Comparison of ENCODE assay signal across 9 mouse cellular contexts in genomic region chr1:135110075-135110474, GRCm38 (mm10). TPM values are rescaled to one million over a fixed set of nuclear protein-coding genes. Genes with fewer than 3 reads are reported as not detected.
DNase-seq lines count a peak whose midpoint lies in the region; TF ChIP-seq lines count a peak whose summit lies in the region.
"Had no signal": no experiment of that assay in that cellular context is flagged by ENCODE, and none has a peak within 500 bp of the region (broad histone marks: within the 10 kb centered on the region; RNA-seq: fewer than 3 reads in every experiment).

No protein-coding gene starts in this region.

- DNase-seq in heart, adult 8-10 months (ENCODE audit: low spot score), result peak; percentile 67
- DNase-seq in heart, embryonic 10.5 days (ENCODE audit: low spot score), result no peak
- peak; percentile 91 for DNase-seq in ES-CJ7 (ENCODE audit: low read depth, low spot score)
- peak; percentile 73 for DNase-seq in cerebellum, adult 8-10 months
- peak; percentile 39 for DNase-seq in gastrocnemius, postnatal 14 days
- peak; percentile 88 to 89 for DNase-seq in layer of hippocampus, postnatal 10 days (ENCODE audit: low spot score in 2 of 2)
- peak; percentile 78 for DNase-seq in mesoderm, embryonic 11.5 days (ENCODE audit: low read depth, low spot score)

- WGBS in heart, embryonic 10.5 days, result 20% methylated on average over 6 of the region's 6 CpGs

- intact Hi-C loops in gastrocnemius, postnatal 14 days (cut with DNase I; ENCODE audit: low total_unique reads), result no loop called here

- peak; percentile 84; the same call in 1 of the 2 replicates for TF ChIP-seq CTCF in testis, adult 2 months (IDR thresholded peaks at IDR 0.05; ENCODE audit: control insufficient read depth, insufficient read depth, insufficient replicate concordance, low read depth, low read length)

- H3K4me3 ChIP-seq in heart, embryonic 10.5 days, result no peak overlapping the region
- no peak overlapping the region for H3K4me3 ChIP-seq in testis, adult 2 months (ENCODE audit: control insufficient read depth, low read depth, low read length)
- H3K4me3 ChIP-seq: liver, embryonic 15.5 days had no signal

- H3K27ac ChIP-seq in heart, embryonic 10.5 days, result no peak overlapping the region
- H3K27ac ChIP-seq in testis, adult 2 months (ENCODE audit: control insufficient read depth, insufficient read depth, low read depth, low read length), result no peak overlapping the region
- H3K27ac ChIP-seq: liver, embryonic 15.5 days had no signal

- no peaks in the 10 kb centered on the region for H3K36me3 ChIP-seq in heart, embryonic 10.5 days
- H3K36me3 ChIP-seq in testis, adult 2 months (ENCODE audit: control insufficient read depth, insufficient read depth, low read length), result no peaks in the 10 kb centered on the region
- H3K36me3 ChIP-seq: liver, embryonic 15.5 days had no signal

- no peak for TF ChIP-seq POLR2A in testis, adult 2 months (IDR thresholded peaks at IDR 0.05; ENCODE audit: control insufficient read depth, low read depth, low read length)

- H3K9me3 ChIP-seq in heart, embryonic 10.5 days, result no peaks in the 10 kb centered on the region
- H3K9me3 ChIP-seq: liver, embryonic 15.5 days had no signal

- H3K4me1 ChIP-seq in heart, embryonic 10.5 days, result peaks cover 8% of the 10 kb centered on the region
- H3K4me1 ChIP-seq in testis, adult 2 months (ENCODE audit: control insufficient read depth, insufficient read depth, low read length), result peaks cover 3% of the 10 kb centered on the region

- peaks cover 75% of the 10 kb centered on the region for H3K27me3 ChIP-seq in heart, embryonic 10.5 days (ENCODE audit: insufficient read depth, poor library complexity, severe bottlenecking)
- H3K27me3 ChIP-seq in testis, adult 2 months (ENCODE audit: control insufficient read depth, insufficient read depth, low read length), result no peaks in the 10 kb centered on the region

RNA-seq across cellular contexts. Expression of gene Lgr6, which starts 5.0 kb away (rescaled TPM):
- total RNA-seq in heart, adult 8-10 months (2022), result 10 to 100 TPM; 12.9 to 17.9 (median 15.9) TPM
- polyA plus RNA-seq in heart, embryonic 10.5 days (2016; fragmentation: Nextera tagmentation; extraction: Ambion mirVana), result 0.49 and 0.64 TPM in 2 replicates
- total RNA-seq in gastrocnemius, postnatal 14 days (2021), result 1 to 10 TPM in 1 of 2 experiments, under 1 TPM in 1; 0.88 to 1.1 TPM
- 1 to 10 TPM; 1.4 to 1.8 TPM for total RNA-seq in layer of hippocampus, postnatal 10 days (2021)
- polyA plus RNA-seq in testis, adult 2 months (2012; rRNA removed), result 3.0 and 3.8 TPM in 2 replicates

RNA-seq across cellular contexts. Expression of gene Ptpn7, which starts 22.4 kb away (rescaled TPM):
- total RNA-seq in heart, adult 8-10 months (2022), result 1 to 10 TPM in 1 of 4 experiments, under 1 TPM in 3; 0.34 to 1.5 (median 0.49) TPM
- 1.5 and 5.0 TPM in 2 replicates for polyA plus RNA-seq in heart, embryonic 10.5 days (2016; fragmentation: Nextera tagmentation; extraction: Ambion mirVana)
- under 1 TPM; 0.18 to 0.41 TPM for total RNA-seq in gastrocnemius, postnatal 14 days (2021)
- total RNA-seq in layer of hippocampus, postnatal 10 days (2021), result under 1 TPM; 0.11 to 0.14 TPM
- 2.6 TPM in 2 replicates for polyA plus RNA-seq in testis, adult 2 months (2012; rRNA removed)

RNA-seq across cellular contexts. Expression of gene Arl8a, which starts 36.5 kb away (rescaled TPM):
- 10 to 100 TPM; 19.0 to 21.4 (median 20.7) TPM for total RNA-seq in heart, adult 8-10 months (2022)
- polyA plus RNA-seq in heart, embryonic 10.5 days (2016; fragmentation: Nextera tagmentation; extraction: Ambion mirVana), result 28.0 and 36.5 TPM in 2 replicates
- 10 to 100 TPM; 25.1 to 26.8 TPM for total RNA-seq in gastrocnemius, postnatal 14 days (2021)
- total RNA-seq in layer of hippocampus, postnatal 10 days (2021), result 100 to 1,000 TPM; 393 to 420 TPM
- 16.9 and 20.6 TPM in 2 replicates for polyA plus RNA-seq in testis, adult 2 months (2012; rRNA removed)

RNA-seq across cellular contexts. Expression of gene Gpr37l1, which starts 57.4 kb away (rescaled TPM):
- total RNA-seq in heart, adult 8-10 months (2022), result under 1 TPM; 0.44 to 0.71 (median 0.65) TPM
- polyA plus RNA-seq in heart, embryonic 10.5 days (2016; fragmentation: Nextera tagmentation; extraction: Ambion mirVana), result not detected in 2 replicates
- total RNA-seq in gastrocnemius, postnatal 14 days (2021), result 1 to 10 TPM in 1 of 2 experiments, under 1 TPM in 1; 0.78 to 2.5 TPM
- 100 to 1,000 TPM; 120 to 129 TPM for total RNA-seq in layer of hippocampus, postnatal 10 days (2021)
- 0.07 TPM in 1 of 2 replicates, not detected in the other for polyA plus RNA-seq in testis, adult 2 months (2012; rRNA removed)
- polyA plus RNA-seq: liver, embryonic 15.5 days had no signal

Comparison
In these comparisons a context has a peak if more than half of its experiments do, and no peak if none do; other contexts are left out.
1. RNA of gene Lgr6, which starts 5.0 kb away (total RNA-seq): 12.9 to 17.9 TPM in heart, adult 8-10 months; 1.4 to 1.8 TPM in layer of hippocampus, postnatal 10 days and 0.88 to 1.1 TPM in gastrocnemius, postnatal 14 days; every median in the first group is over 4 times any median in the second.
2. RNA of gene Arl8a, which starts 36.5 kb away (total RNA-seq): 393 to 420 TPM in layer of hippocampus, postnatal 10 days; 25.1 to 26.8 TPM in gastrocnemius, postnatal 14 days and 19.0 to 21.4 TPM in heart, adult 8-10 months; every median in the first group is over 10 times any median in the second.